Mouse (Mus musculus) ES-Bruce4 (cell line): Measurements from ENCODE around the gene Cdh4. TPM values are rescaled to one million over a fixed set of nuclear protein-coding genes. Genes with fewer than 3 reads are reported as not detected.

Experiments
- H3K27ac ChIP-seq: 2 replicates; pipeline ENCODE4 v1.5.1; 2012; ENCODE audit warnings: low read length, inconsistent platforms; ENCODE audit not compliant: insufficient read depth
- H3K27me3 ChIP-seq: 2 replicates; pipeline ENCODE4 v1.6.1; 2012; ENCODE audit warnings: mild to moderate bottlenecking, low read length, inconsistent platforms; ENCODE audit not compliant: control insufficient read depth, poor library complexity, insufficient read depth, severe bottlenecking
- H3K36me3 ChIP-seq: 2 replicates; pipeline ENCODE4 v1.6.1; 2012; ENCODE audit warnings: inconsistent platforms, mild to moderate bottlenecking, low read length, moderate library complexity; ENCODE audit not compliant: control insufficient read depth, poor library complexity, insufficient read depth, severe bottlenecking
- H3K4me1 ChIP-seq: one replicate; pipeline ENCODE4 v1.8.1; 2011; ENCODE audit warnings: low read length; ENCODE audit not compliant: control insufficient read depth, insufficient read depth
- H3K4me3 ChIP-seq: 2 replicates; pipeline ENCODE4 v1.5.1; 2011; ENCODE audit warnings: low read depth, mild to moderate bottlenecking, low read length
- H3K9ac ChIP-seq: 2 replicates; pipeline ENCODE4 v1.6.1; 2012; ENCODE audit warnings: low read depth, mild to moderate bottlenecking, inconsistent platforms; ENCODE audit not compliant: poor library complexity, severe bottlenecking
- H3K9me3 ChIP-seq: replicated peaks from 2 replicates; pipeline ENCODE4 v1.6.1; 2012; ENCODE audit warnings: mild to moderate bottlenecking, low read length, inconsistent platforms; ENCODE audit not compliant: control insufficient read depth, poor library complexity, insufficient read depth, severe bottlenecking
- CTCF ChIP-seq: IDR thresholded peaks from one replicate; pipeline ENCODE4 v1.8.1; 2011; ENCODE audit warnings: low read depth, low read length
- EP300 ChIP-seq: IDR thresholded peaks from 2 replicates; pipeline ENCODE4 v1.6.1; 2011; ENCODE audit warnings: low read depth, low read length; ENCODE audit not compliant: insufficient read depth
- POLR2A ChIP-seq: IDR thresholded peaks from one replicate; pipeline ENCODE4 v1.8.1; 2011; ENCODE audit warnings: low read length; ENCODE audit not compliant: insufficient read depth
- polyA plus RNA-seq: library from polyadenylated mRNA; stranded (reverse); fragments of >200 nt; gene quantifications from 2 replicates; pipeline ENCODE4 v1.2.4, GENCODE M21; 2011; ENCODE audit warnings: low read depth; ENCODE audit not compliant: missing spikeins, insufficient read depth, insufficient read length

Cdh4 gene
- polyA plus RNA-seq, 1 experiment = 1.4 TPM

- Histone ChIP-seq H3K36me3 (no peaks in the 10 kb centered on the region), H3K27ac (no peak overlapping the region), H3K9me3 (no peaks in the 10 kb centered on the region), H3K4me1 (no peaks in the 10 kb centered on the region), H3K9ac (no peak overlapping the region), H3K4me3 (no peak overlapping the region), H3K27me3 (no peaks in the 10 kb centered on the region)
- TF ChIP-seq EP300 (no peak), CTCF (no peak), POLR2A (no peak)
Measured at GRCm38 (mm10) chr2:179713326-179713725, 271.1 kb downstream of the Cdh4 start.

GRCm38 (mm10) chr2:179714145-179714544, 271.9 kb downstream of the Cdh4 start:
- Histone ChIP-seq H3K27ac (no peak overlapping the region), H3K36me3 (no peaks in the 10 kb centered on the region), H3K4me3 (no peak overlapping the region), H3K9ac (no peak overlapping the region), H3K4me1 (no peaks in the 10 kb centered on the region), H3K27me3 (no peaks in the 10 kb centered on the region), H3K9me3 (no peaks in the 10 kb centered on the region)
- TF ChIP-seq POLR2A (no peak), EP300 (no peak), CTCF (no peak)

GRCm38 (mm10) chr2:179715375-179715774, 273.1 kb downstream of the Cdh4 start:
- no peaks in the 10 kb centered on the region for H3K4me1 ChIP-seq
- no peak overlapping the region for H3K4me3 ChIP-seq
- H3K27ac ChIP-seq = no peak overlapping the region
- no peaks in the 10 kb centered on the region for H3K9me3 ChIP-seq
- no peak overlapping the region for H3K9ac ChIP-seq
- no peaks in the 10 kb centered on the region for H3K36me3 ChIP-seq
- H3K27me3 ChIP-seq = no peaks in the 10 kb centered on the region
- no peak for TF ChIP-seq CTCF
- no peak for TF ChIP-seq EP300
- no peak for TF ChIP-seq POLR2A

- Histone ChIP-seq H3K9me3 (no peaks in the 10 kb centered on the region), H3K36me3 (no peaks in the 10 kb centered on the region), H3K9ac (no peak overlapping the region), H3K27me3 (no peaks in the 10 kb centered on the region), H3K4me1 (no peaks in the 10 kb centered on the region), H3K27ac (no peak overlapping the region), H3K4me3 (no peak overlapping the region)
- no peak for TF ChIP-seq CTCF
- no peak for TF ChIP-seq EP300
- no peak for TF ChIP-seq POLR2A
Measured at GRCm38 (mm10) chr2:179720366-179720765, 278.1 kb downstream of the Cdh4 start.

GRCm38 (mm10) chr2:179721534-179722516, 279.6 kb downstream of the Cdh4 start:
- no peak overlapping the region for H3K4me3 ChIP-seq
- no peak overlapping the region for H3K27ac ChIP-seq
- no peaks in the 10 kb centered on the region for H3K9me3 ChIP-seq
- H3K4me1 ChIP-seq = no peaks in the 10 kb centered on the region
- H3K36me3 ChIP-seq = no peaks in the 10 kb centered on the region
- no peak overlapping the region for H3K9ac ChIP-seq
- no peaks in the 10 kb centered on the region for H3K27me3 ChIP-seq
- no peak for TF ChIP-seq CTCF
- no peak for TF ChIP-seq EP300
- TF ChIP-seq POLR2A = no peak

- Histone ChIP-seq H3K4me3 (no peak overlapping the region), H3K27ac (no peak overlapping the region), H3K4me1 (no peaks in the 10 kb centered on the region), H3K36me3 (no peaks in the 10 kb centered on the region), H3K9ac (no peak overlapping the region), H3K27me3 (no peaks in the 10 kb centered on the region), H3K9me3 (no peaks in the 10 kb centered on the region)
- TF ChIP-seq POLR2A (no peak), CTCF (peak; percentile 27), EP300 (no peak)
Measured at GRCm38 (mm10) chr2:179722776-179723386, 280.6 kb downstream of the Cdh4 start.
